Mouse (Mus musculus): Measurements from ENCODE around the gene Rfc4.

Rfc4 gene

DNA sequence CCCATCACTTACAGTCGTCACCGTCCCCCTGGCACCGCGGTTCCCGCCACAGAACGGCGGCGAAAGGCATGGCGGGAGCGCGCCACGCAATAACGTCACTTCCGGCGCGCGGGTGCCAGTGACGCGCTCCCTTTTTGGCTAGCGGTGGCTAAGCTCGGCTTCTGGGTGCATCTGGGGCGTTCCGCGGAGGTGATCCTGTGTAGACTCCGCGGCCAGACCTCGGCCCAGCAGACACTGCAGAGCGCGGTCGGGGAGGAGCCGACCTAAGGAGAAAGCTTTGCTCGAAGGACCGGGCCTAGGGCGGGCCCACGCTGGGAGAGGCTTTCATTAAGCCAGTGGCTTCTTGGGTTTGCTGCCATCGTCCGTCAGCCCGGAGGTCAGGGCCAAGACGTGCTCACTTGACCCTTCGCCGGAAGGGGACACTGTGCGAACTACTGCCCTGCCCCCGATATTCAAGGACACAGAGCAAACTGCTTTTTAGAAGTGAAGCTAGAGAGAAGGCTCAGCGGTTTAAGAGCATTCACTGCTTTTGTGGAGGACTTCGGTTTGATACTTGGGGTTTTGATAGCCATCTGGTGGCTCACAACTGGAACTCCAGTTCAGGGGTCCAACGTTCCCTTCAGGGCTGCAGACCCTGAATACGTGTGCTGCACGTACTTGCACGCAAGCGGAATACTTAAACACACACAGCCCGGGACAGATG is at the start of gene Rfc4:
Gene Rfc4, minus strand, starts transcription at position 65 of the 703 bp plus-strand sequence.
- DNase-seq, result peak; percentile 93 to 97

DNA sequence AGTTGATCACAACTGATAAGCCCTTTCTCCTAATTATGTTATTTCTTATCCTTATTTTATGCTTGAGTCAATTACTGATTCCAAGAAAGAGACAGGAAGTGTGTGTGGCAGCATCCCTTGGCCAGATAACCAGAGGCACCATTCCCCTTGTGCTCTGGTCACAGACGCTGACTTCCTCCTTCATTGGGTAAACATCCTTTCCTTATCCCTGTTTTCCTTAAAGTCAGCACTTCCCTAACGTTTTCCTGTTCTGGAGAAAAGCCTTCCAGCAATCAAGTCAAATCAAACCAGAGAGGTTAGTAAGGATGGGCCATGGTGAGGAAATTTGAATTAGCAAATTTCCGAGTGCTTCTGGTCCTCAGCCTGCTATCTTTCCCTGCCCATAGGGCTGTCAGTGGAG is 48.4 kb upstream of the Rfc4 start:
- DNase-seq, result no peak

DNA sequence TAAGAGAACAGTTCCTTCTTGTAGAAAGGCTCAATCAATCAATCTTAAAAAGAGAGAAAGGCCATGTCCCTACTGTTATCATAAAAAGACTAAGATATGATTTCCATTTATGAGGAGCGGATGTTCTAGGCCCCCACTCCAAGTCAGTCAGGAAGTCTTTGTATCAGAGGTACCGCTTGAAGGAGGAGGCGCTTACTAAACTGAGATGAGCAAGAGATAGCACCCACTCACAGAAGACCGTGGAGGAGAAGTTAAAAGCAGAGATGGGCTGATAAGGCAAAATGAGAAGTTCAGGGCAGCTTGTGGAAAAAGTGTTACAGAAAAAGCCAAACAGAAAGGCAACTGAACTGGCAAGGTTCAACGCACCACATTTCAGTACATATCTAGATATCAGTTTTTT is 47.3 kb upstream of the Rfc4 start:
- DNase-seq, result no peak

DNA sequence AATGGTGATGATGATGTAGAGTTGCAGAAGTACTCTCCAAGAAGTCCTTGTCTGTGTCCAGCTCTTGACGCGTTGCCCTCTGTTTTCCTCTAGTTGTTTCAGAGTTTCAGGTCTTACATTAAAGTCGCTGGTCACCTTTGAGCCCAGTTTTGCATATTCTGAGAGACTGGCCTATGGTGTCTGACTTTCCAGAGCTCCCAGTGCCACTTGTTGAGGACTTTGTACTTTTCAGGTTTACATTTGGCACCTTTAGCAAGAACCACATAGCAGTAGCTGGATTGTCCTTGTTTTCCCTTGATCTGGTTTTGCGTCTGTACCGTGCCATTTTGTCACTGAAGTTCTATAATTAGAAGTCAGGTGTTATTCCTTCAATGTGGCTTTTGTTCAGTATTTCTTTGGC is 46.4 kb upstream of the Rfc4 start:
- DNase-seq, result no peak

DNA sequence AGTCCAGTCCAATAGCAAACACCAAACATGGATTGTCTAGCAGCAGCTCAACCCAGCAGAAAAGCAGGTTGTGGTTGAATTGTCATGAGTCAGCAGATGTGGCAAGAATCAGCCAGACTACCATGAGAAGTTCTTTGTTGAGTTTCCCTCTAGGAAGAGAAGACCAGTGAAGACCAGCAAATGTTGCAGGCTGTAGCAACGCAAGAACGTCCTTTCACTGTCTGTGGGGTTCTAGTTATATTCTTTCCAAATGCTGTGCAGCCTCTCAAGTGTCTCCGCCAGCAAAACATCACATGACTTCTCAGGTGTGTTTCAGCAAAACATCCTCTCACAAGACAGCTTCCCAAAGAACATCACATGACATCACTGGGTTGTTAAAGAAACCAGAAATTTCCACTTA is 43.3 kb upstream of the Rfc4 start:
- no peak for DNase-seq

DNA sequence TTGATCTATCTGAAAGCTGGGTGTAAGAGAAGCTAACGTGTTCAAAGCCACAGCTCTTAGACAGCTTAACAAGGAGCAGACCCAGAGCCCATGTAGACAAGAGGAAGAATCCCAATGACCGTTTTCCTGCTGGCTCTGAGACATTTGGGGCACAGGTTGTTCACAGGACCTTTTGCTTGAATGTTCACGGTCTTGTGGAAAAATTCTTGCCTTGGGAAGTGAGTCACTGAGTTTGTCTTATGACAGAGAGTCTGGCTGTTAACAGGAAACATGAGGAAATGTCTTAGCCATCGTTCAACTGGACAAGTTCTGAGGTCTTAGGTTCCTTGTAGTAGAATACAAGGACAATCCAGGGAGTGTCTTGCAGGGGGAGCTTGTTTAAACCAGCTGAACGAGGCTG is 39.5 kb upstream of the Rfc4 start:
- no peak for DNase-seq

DNA sequence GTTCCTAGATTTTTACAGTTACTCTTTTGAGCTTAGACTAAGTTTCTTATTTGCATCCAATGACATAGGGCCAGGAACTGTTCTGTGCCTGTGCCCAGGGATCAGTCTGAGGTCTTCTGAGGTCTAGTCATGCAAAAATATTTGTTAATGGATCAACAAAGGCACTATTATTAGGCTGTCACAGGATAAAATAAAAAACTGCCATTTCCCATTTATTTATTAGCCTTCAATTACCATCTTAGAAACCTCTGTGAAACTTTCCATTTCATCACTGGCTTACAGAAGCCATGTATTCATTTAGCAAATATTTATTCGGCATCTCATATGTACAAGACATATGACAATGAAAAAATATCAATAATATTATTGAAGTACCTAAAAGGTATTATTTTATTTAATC is 39.1 kb upstream of the Rfc4 start:
- no peak for DNase-seq

DNA sequence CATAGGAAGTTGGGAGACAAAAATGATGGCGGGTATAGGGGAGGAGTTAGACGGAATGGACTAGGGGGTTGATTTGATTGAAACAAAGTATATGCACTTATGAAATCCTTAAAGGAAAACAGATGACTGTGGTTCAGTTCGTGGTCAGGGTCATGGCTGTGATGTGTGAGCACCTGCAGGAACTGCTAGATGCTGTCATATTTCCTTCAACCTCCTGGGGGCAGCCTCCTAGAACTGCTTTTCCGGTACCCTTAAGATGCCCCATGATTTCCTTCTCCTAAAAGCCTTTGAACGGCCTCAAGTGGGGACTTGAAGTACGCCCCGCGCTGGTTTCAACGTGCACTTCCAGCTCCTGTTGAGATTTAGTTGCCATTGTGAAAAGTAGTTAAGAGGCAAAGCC is 37.9 kb upstream of the Rfc4 start:
- DNase-seq, result peak; percentile 43 to 58

DNA sequence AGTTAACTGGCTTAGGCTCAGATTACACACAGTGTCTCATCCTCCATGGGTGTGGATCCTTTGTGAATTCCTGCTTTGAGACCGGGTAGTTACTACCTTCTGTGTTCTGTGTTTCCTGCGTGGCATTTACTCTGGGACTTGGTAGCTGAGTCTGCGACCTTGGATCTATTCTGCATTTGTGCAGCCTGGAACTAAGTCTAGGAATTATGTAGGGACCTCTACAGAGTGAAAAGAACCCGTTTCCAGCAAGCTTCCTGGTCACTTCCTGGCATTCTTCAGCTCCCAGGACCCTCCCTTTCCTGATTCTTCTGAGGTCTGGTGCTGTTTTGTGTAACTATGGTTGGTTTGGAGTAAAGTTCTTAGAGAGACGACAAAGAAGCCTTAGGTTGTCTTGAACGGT is 36.9 kb upstream of the Rfc4 start:
- DNase-seq, result no peak

DNA sequence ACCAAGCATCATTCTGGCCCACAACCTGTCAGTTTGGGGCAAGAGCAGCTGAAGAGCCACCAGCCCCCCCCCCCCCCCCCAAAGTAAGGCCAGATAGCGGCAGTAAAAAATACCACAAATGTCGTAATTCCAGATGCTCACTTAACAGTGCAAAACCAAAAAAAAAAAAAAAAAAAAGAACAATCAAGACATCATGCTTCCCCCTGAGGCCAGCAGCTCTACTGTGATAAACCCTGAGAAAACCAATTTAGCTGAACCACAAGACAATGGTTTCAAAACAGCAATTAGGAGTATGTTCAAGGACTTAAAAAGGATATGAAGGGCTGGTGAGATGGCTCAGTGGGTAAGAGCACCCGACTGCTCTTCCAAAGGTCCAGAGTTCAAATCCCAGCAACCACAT is 34.6 kb upstream of the Rfc4 start:
- no peak for DNase-seq

DNA sequence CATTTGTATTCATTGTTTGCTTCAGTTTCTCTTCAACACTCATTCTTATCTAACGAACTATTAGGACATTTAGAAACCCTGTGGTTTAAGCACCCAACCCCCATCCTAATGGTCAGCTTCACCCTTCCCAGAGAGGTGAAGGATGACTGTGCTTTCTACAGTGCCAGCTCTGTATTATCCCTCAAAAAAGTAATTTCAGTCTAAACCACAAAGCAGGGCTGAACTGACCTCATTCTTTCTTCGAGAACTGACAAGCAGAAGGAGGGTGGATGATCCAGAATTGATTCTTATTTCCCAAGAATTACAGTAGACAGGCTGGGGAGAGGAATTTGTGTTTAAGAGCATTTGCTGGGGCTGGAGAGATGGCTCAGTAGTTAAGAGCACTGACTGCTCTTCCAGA is 32.2 kb upstream of the Rfc4 start:
- DNase-seq, result no peak

DNA sequence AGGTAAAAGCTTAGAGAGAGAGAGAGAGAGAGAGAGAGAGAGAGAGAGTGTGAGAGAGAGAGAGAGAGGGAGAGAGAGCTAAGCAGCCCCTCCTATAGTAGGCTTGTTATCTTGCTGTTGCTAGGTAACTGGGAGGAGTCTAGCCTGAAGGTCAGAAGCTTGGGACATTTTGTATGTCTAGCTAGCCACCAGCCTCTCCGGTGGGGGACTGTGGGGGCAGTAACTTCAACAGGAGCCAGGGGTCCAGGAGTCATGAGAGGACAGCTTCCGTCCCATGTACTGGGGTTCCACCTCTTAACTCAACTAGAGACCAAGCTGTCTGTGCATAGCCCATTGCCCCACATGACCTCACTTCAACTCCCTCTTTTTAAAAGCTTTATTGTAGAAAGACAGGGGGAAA is 31.4 kb upstream of the Rfc4 start:
- DNase-seq, result no peak

DNA sequence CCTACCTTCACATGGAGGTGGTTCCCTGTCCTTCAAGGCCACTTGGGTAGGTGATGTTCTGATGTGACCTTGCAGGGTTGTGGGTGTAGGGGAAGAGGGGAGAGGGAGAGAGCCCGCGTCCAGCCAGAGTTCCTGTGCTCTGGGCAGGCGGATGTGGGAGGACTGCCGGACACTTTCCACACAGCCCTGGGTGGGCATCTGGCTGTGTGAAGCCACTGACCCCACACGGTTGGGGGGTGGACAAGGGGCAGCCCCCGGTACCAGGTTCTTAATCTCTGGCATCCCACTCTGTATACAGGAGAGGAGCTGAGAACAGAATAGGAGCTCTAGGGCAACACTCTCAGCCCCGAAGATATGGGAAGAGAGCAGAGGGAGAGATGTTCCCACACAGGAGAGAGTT is 30.8 kb upstream of the Rfc4 start:
- DNase-seq, result no peak

DNA sequence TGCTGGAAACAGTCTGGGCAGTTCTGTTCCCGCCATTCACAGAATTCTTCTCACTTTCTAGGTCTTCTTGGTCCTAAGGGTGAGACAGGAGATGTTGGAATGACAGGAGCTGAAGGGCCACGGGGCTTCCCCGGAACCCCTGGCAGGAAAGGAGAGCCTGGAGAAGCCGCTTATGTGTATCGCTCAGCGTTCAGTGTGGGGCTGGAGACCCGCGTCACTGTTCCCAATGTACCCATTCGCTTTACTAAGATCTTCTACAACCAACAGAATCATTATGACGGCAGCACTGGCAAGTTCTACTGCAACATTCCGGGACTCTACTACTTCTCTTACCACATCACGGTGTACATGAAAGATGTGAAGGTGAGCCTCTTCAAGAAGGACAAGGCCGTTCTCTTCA is 29.5 kb upstream of the Rfc4 start:
- DNase-seq, result no peak

DNA sequence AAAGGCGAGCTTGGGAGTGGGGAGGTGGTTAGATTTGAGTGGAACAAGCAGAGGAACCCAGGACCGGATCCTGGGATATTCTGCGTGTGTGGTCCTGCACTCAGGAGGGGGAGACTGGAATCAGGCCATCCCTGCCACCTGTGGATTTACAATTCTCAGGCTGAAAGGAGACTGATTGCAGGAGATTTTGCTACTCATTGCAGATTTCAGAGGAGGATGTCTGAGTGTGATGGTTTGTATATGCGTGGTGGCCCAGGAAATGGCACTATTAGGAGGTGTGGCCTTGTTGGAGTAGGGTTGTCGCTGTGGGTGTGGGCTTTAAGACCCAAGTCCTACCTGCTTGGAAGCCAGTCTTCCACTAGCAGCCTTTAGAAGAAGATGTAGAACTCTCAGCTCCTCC is 26.7 kb upstream of the Rfc4 start:
- no peak for DNase-seq

DNA sequence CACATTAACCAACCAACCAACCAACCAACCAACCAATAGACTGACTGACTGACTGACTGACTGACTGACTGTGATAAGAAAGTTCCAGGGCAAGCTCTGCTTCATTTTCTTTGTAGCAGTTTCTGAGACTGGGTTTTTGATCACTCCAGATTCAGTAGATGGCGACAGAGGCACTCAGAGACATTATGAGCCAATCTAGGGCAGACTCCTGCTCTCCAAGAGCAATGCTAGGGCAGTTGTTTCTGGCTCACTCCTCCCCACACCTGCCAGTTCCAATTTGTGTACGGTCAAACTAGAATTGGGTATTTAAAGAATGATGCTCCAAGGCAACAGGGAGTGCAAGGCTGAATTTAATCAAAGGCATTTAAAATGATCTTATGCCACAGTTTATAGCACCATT is 23.9 kb upstream of the Rfc4 start:
- DNase-seq, result peak; percentile 17 to 27

DNA sequence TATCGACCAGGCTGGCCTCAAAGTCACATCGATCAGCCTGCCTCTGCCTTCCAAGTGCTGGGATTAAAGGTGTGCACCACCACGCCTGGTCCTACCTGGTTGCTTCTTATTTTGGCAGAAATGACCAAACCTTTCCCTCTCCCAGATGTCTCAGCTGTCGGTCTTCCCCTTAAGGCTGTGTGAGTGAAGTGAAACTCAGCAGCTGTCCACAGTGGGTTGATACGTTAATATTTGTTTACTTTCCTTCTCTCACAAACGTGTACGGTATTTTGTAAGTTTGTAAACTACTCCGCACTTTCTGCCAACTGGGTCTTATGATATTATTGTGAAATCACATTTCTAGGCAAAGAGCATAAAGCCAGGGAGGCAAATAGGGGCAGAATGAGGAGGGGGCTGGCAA is 21.9 kb upstream of the Rfc4 start:
- no peak for DNase-seq

DNA sequence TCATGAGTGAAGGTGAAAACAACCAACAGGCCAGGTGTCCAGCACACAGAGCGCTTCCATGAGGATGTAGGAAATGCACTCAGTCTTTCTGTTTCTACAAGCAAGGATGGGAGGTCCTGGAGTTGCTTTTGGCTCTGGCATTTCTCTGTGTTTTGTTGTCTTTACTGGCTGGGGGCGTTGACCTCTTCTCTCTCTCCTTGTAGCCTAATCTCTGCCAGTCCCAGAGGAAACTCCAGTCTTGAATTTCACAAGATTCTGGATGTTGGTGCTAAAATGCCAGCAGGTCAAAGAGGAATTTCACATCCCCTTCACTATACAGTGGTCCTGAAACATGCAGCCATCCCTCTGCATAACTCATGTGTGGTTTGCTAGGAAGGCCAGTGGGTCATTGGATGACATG is 21.4 kb upstream of the Rfc4 start:
- no peak for DNase-seq

DNA sequence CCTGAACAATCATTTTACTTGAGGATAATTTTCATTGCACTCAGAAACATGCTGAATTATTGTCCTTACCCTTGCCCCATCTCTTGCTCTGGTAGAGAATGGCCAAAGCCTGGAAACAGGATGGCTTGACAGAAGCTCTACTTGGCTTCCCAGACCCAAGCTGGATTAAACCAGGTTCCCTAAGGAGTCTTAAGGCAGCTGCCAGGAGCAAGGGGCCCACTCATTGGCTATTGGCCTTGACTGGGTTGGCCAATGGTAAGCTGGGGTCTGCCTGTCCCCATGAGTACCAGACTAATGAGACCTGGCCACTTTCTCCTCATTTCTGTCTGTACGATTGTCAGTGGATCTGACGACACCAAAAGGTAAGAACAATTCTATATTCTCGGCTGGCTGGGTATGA is 18.7 kb upstream of the Rfc4 start, which contains the start of gene Adipoq:
Gene Adipoq, plus strand, starts transcription at position 257 of the 400 bp plus-strand sequence.
- no peak for DNase-seq

DNA sequence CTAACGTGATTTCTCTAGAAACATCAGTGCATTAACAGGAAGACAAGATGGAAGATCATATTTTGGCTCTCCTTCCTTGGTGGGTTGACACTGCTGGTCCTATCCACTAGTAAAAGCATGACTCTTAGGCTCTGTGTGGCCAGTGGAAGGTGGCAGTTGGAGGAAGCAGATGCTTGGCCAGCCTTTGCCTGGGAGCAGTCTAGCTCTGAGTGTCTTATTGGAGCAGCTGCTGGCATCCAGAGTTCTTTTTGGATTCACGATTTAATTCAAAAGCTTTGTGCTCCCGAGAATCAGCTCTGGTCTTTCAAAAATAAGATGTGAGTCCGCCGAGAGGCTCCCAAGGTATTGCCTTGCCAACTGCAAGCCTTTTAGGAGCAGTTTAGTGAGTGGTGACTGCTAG is 17.7 kb upstream of the Rfc4 start:
- no peak for DNase-seq

DNA sequence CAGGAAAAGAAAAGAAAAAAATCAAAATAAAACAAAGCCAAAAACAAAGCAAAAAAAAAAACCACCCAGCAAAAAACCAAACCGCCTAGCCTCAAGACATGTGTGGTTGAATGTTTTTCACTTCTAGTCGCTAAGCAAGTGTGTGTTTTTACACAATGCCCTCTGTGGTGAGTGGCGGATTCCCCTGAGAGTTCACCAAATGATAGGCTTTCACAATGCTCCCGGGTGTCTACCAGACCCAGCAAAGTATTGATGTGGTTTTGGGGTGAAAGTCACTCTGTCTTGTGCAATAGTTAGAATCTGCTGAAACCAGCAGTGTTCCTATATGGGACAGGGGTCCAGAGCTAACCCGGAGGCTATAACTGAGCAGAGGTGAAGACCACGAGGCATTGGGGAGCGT is 16.8 kb upstream of the Rfc4 start:
- DNase-seq, result peak; percentile 55 to 68

DNA sequence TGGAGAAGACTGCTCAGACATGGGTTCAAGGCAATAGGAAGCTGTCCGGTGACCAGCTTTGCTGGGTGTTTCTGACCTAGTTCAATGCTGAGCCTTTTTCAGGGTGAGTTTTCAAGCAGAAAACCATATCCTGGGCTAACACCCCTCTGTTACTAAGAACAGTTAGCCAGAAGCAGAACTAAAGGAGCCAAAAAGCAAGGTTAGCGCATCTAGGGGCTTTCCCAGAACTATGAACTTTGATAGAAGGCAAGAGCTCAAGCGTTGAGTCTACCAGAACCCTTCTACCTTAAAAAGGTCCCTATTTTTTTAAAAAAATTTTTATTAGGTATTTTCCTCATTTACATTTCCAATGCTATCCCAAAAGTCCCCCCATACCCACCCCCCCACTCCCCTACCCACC is 13.4 kb upstream of the Rfc4 start:
- peak; percentile 47 to 49 for DNase-seq

DNA sequence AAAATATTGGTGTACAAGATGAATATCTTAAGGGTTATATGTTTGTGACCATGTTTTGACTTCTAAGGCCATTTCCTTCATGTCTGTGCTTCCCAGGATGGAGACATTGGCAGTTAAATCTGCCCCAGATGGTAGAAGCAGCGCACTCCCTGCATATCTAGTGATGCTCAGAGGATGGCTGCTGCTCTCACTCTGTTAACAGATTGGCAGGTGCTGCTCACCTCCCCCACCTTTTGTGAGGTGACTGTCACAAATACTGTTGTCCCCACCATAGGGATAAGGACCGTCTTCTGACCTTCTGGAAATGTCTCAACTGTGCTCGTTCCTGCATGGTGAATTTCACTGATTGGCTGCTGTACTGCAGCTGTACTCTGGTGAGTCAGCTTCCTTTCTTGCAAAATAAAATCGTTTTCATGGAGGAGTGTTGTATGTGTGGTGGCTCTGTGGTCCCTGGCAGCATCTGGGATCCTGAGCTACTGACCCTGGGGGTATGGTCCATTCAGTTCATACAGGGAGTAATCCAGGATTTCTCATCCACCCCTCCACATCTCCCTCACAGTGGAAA is 9.0 kb upstream of the Rfc4 start:
- DNase-seq, result no peak

DNA sequence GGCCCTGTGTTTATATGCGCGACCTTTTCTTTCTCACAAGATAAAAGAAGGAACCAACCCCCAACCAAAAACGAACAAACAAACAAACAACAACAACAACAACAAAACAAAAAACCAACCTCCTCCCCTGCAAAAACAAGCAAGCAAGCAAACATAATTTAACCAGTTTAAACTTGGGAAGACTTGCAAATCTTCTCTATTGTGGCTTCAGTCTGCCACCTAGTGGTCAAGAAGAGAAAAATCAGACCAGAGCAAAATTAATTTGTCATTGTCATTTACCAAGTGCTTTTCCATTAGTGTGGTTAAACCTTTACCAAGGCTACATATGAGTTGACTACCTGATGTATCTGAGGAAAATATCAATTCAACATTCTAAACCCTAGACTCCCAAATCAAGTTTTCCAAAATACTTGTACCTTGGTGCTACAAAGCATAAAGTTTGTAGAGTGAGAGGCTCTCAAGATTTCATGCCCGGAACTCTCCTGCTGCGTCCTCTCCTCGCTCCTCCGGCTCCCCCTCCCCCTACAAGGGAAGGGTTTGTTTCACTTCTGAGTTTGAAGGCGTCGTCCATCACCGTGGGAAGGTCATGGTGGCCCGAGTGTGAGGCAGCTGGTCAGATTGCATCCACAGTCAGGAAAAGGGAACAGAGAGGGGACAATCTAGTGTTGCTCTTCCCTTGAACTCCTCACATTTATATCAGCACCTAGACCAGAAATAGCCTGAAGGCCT is 8.0 kb upstream of the Rfc4 start:
- peak; percentile 31 to 41 for DNase-seq

DNA sequence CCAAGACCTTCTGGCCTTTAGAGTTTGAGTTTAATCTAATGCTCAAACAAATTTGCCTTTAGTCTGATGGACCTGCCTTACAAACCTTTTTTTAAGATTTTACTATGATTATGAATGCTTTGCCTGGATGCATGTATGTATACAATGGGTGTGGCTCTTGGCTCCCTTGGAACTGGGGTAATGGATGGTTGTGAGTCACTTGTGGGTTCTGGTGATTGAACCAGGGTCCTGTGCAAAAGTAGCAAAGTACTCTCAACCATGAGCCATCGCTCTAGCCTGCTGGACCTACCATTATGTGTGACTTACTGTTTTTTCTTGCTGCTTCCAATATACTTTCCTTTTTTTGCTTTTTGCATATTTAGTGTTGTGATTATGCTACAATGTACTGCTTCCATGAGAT is 4.8 kb upstream of the Rfc4 start:
- DNase-seq, result no peak
